Mouse (Mus musculus) 416B (cell line): Measurements from ENCODE around the gene 4931428L18Rik.
"Not testable (repeated sequence)": the region's sequence is repeated elsewhere in the genome, so short reads cannot be mapped to it uniquely, and the experiment has no call there.

Experiments used
- DNase-seq: peaks from one replicate; pipeline ENCODE4 v3.0.0; 2011; ENCODE audit warnings: low read depth

Gene 4931428L18Rik

GRCm38 (mm10) chr1:31058861-31059351, 163.6 kb downstream of the 4931428L18Rik start:
- peak; percentile 17 for DNase-seq

GRCm38 (mm10) chr1:31058196-31058595, 164.3 kb downstream of the 4931428L18Rik start:
- no peak for DNase-seq

GRCm38 (mm10) chr1:31051370-31051921, 171.0 kb downstream of the 4931428L18Rik start:
- DNase-seq: no peak

GRCm38 (mm10) chr1:31049954-31050652, 172.4 kb downstream of the 4931428L18Rik start:
- peak; percentile 78 for DNase-seq

- DNase-seq: no peak
Measured at GRCm38 (mm10) chr1:31043208-31043607, 179.3 kb downstream of the 4931428L18Rik start.

- DNase-seq: no peak
Measured at GRCm38 (mm10) chr1:31042793-31043192, 179.7 kb downstream of the 4931428L18Rik start.

GRCm38 (mm10) chr1:31033851-31034534, 188.5 kb downstream of the 4931428L18Rik start:
- DNase-seq: no peak

GRCm38 (mm10) chr1:31032351-31032750, 190.1 kb downstream of the 4931428L18Rik start:
- DNase-seq: no peak

GRCm38 (mm10) chr1:31023173-31023572, 199.3 kb downstream of the 4931428L18Rik start:
- DNase-seq: no peak

GRCm38 (mm10) chr1:31019283-31019682, 203.2 kb downstream of the 4931428L18Rik start:
- DNase-seq: no peak

GRCm38 (mm10) chr1:31017377-31017776, 205.1 kb downstream of the 4931428L18Rik start:
- DNase-seq: no peak

GRCm38 (mm10) chr1:31016068-31016467, 206.4 kb downstream of the 4931428L18Rik start:
- DNase-seq: no peak

- DNase-seq: no peak
Measured at GRCm38 (mm10) chr1:31015261-31015660, 207.2 kb downstream of the 4931428L18Rik start.

GRCm38 (mm10) chr1:30977868-30978267, 244.6 kb downstream of the 4931428L18Rik start, which contains the start of gene AC153137.1:
TSS of gene AC153137.1 (minus strand) at chr1:30977968.
- DNase-seq: not testable (repeated sequence)

- not testable (repeated sequence) for DNase-seq
Measured at GRCm38 (mm10) chr1:30977239-30977638, 245.2 kb downstream of the 4931428L18Rik start.

GRCm38 (mm10) chr1:30951795-30952194, 270.7 kb downstream of the 4931428L18Rik start:
- DNase-seq: no peak

GRCm38 (mm10) chr1:30950456-30950835, 272.0 kb downstream of the 4931428L18Rik start:
- DNase-seq: no peak

GRCm38 (mm10) chr1:30949710-30950455, 272.6 kb downstream of the 4931428L18Rik start:
- peak; percentile 96 for DNase-seq

- DNase-seq: peak; percentile 56
Measured at GRCm38 (mm10) chr1:30948950-30949639, 273.4 kb downstream of the 4931428L18Rik start.

GRCm38 (mm10) chr1:30948361-30948949, 274.0 kb downstream of the 4931428L18Rik start:
- peak; percentile 78 for DNase-seq
